Mouse (Mus musculus): Measurements from ENCODE around the gene D630036H23Rik.
"Not testable (repeated sequence)": the region's sequence is repeated elsewhere in the genome, so short reads cannot be mapped to it uniquely, and the experiment has no call there.

D630036H23Rik gene

GRCm38 (mm10) chr12:36381441-36382340, at the start of gene D630036H23Rik, which contains the start of gene Ispd:
Gene D630036H23Rik, minus strand, starts transcription at chr12:36382181.
Gene Ispd, plus strand, starts transcription at chr12:36381450.
- peak; percentile 92 to 96 for DNase-seq

- no peak for DNase-seq
Measured at GRCm38 (mm10) chr12:36426163-36427045, 44.4 kb upstream of the D630036H23Rik start.

GRCm38 (mm10) chr12:36425258-36425657, 43.3 kb upstream of the D630036H23Rik start:
- no peak for DNase-seq

- DNase-seq, result peak; percentile 53 to 62
Measured at GRCm38 (mm10) chr12:36423677-36424076, 41.7 kb upstream of the D630036H23Rik start.

- DNase-seq, result no peak
Measured at GRCm38 (mm10) chr12:36395115-36395514, 13.1 kb upstream of the D630036H23Rik start.

GRCm38 (mm10) chr12:36386991-36387390, 5.0 kb upstream of the D630036H23Rik start:
- no peak for DNase-seq

GRCm38 (mm10) chr12:36385386-36385785, 3.4 kb upstream of the D630036H23Rik start:
- no peak for DNase-seq

GRCm38 (mm10) chr12:36380806-36381205, 1.2 kb downstream of the D630036H23Rik start:
- no peak for DNase-seq

GRCm38 (mm10) chr12:36380254-36380653, 1.7 kb downstream of the D630036H23Rik start:
- DNase-seq, result no peak

- DNase-seq, result not testable (repeated sequence)
Measured at GRCm38 (mm10) chr12:36376391-36376790, 5.6 kb downstream of the D630036H23Rik start.

GRCm38 (mm10) chr12:36373237-36373998, 8.6 kb downstream of the D630036H23Rik start:
- DNase-seq, result no peak

- DNase-seq, result no peak
Measured at GRCm38 (mm10) chr12:36364013-36364412, 18.0 kb downstream of the D630036H23Rik start.

- DNase-seq, result no peak
Measured at GRCm38 (mm10) chr12:36360693-36361092, 21.3 kb downstream of the D630036H23Rik start.

- no peak for DNase-seq
Measured at GRCm38 (mm10) chr12:36360064-36360463, 21.9 kb downstream of the D630036H23Rik start.

- no peak for DNase-seq
Measured at GRCm38 (mm10) chr12:36344131-36344530, 37.9 kb downstream of the D630036H23Rik start.

GRCm38 (mm10) chr12:36333837-36334281, 48.1 kb downstream of the D630036H23Rik start:
- no peak for DNase-seq

- DNase-seq, result no peak
Measured at GRCm38 (mm10) chr12:36332676-36333075, 49.3 kb downstream of the D630036H23Rik start.

Data from kidney, postnatal 25 days (tissue).